Mouse (Mus musculus) liver, postnatal 0 days (tissue): Measurements from ENCODE around the gene Mknk1. TPM values are rescaled to one million over a fixed set of nuclear protein-coding genes. Genes with fewer than 3 reads are reported as not detected.

Source experiments
- ATAC-seq: fragments of 200-750 bp; cut with Nextera tagmentation; 2 replicates; pipeline ENCODE4 v1.8.0; 2017; ENCODE audit warnings: mild to moderate bottlenecking, moderate library complexity
- DNase-seq: peaks from one replicate; pipeline ENCODE4 v3.0.0-alpha.2; 2016
- H3K27ac ChIP-seq: fragments of 300-500 bp; sonication (generic); 2 replicates; pipeline ENCODE4 v1.5.1; 2014; ENCODE audit warnings: antibody characterized with exemption, moderate library complexity, mild to moderate bottlenecking, low read depth
- H3K27me3 ChIP-seq: fragments of 300-500 bp; sonication (generic); 2 replicates; pipeline ENCODE4 v1.6.1; 2014; ENCODE audit warnings: low read length, control low read depth, mixed read lengths; ENCODE audit not compliant: insufficient read depth
- H3K36me3 ChIP-seq: fragments of 300-500 bp; sonication (generic); replicated peaks from 2 replicates; pipeline ENCODE4 v1.6.1; 2014; ENCODE audit warnings: mild to moderate bottlenecking, control low read depth, low read length, moderate library complexity, mixed read lengths; ENCODE audit not compliant: insufficient read depth
- H3K4me1 ChIP-seq: fragments of 300-500 bp; sonication (generic); 2 replicates; pipeline ENCODE4 v1.6.1; 2014; ENCODE audit warnings: antibody characterized with exemption, mild to moderate bottlenecking, control low read depth; ENCODE audit not compliant: insufficient read depth
- H3K4me2 ChIP-seq: fragments of 300-500 bp; sonication (generic); 2 replicates; pipeline ENCODE4 v1.6.1; 2014; ENCODE audit warnings: low read depth, mild to moderate bottlenecking, low read length, moderate library complexity, mixed read lengths
- H3K4me3 ChIP-seq: fragments of 300-500 bp; sonication (generic); 2 replicates; pipeline ENCODE4 v1.5.1; 2014; ENCODE audit warnings: low read depth, low read length
- H3K9ac ChIP-seq: fragments of 300-500 bp; sonication (generic); replicated peaks from 2 replicates; pipeline ENCODE4 v1.6.1; 2014; ENCODE audit warnings: mild to moderate bottlenecking, moderate library complexity
- H3K9me3 ChIP-seq: fragments of 300-500 bp; sonication (generic); 2 replicates; pipeline ENCODE4 v1.6.1; 2016; ENCODE audit warnings: mild to moderate bottlenecking, control low read depth, low read length, mixed read lengths
- CTCF ChIP-seq: sonication (generic); IDR thresholded peaks from 2 replicates; pipeline ENCODE4 v1.5.1; 2016; ENCODE audit warnings: antibody characterized with exemption, low read depth
- EP300 ChIP-seq: IDR thresholded peaks from 2 replicates; pipeline ENCODE4 v1.6.1; 2016; ENCODE audit warnings: antibody characterized with exemption, low read depth, mild to moderate bottlenecking
- WGBS: fragments of 180-500 bp; shearing (Covaris S2); extraction: QIAGEN DNeasy Blood & Tissue Kit; methylation state at CpG from one replicate; pipeline ENCODE4 v1.1.7; 2014; ENCODE audit not compliant: insufficient replicate concordance; 5-methylcytosine and 5-hydroxymethylcytosine counted together
- polyA plus RNA-seq: library from polyadenylated mRNA; unstranded; fragments of >200 nt; fragmentation: Nextera tagmentation; extraction: Ambion mirVana; gene quantifications from 2 replicates; pipeline ENCODE4 v1.2.1, GENCODE M21; 2015

Gene Mknk1
- polyA plus RNA-seq, 1 experiment from 2014 or later, result 37.0 TPM

DNA sequence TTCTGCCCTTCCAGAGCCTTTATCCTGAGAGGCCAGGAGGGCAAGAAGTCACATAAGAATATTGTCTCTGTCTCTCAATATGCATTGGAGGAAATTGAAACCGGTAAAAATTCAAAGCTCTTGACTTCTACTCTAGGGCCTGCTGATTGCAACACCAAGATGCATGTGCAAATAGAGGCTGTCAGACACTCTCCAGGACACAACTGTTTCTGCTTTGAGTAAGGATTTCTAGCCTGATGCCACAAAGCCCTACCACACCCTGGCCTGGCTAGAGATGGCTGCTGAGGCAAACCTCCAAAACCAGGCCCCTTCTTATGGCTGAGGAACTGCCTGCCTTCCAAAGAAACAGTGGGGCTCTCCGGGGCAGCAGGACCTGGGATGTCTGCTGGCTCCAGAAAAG lies 3.4 kb upstream of the Mknk1 start:
- TF ChIP-seq CTCF, result no peak
- TF ChIP-seq EP300, result no peak
- Histone ChIP-seq H3K27me3 (no peaks in the 10 kb centered on the region), H3K4me3 (no peak overlapping the region), H3K9me3 (no peaks in the 10 kb centered on the region), H3K36me3 (peaks cover 38% of the 10 kb centered on the region), H3K9ac (no peak overlapping the region), H3K4me2 (no peak overlapping the region), H3K4me1 (peaks cover 27% of the 10 kb centered on the region), H3K27ac (no peak overlapping the region)
- no peak for ATAC-seq
- WGBS, result 61% methylated on average over 2 of the region's 2 CpGs
- no peak for DNase-seq

DNA sequence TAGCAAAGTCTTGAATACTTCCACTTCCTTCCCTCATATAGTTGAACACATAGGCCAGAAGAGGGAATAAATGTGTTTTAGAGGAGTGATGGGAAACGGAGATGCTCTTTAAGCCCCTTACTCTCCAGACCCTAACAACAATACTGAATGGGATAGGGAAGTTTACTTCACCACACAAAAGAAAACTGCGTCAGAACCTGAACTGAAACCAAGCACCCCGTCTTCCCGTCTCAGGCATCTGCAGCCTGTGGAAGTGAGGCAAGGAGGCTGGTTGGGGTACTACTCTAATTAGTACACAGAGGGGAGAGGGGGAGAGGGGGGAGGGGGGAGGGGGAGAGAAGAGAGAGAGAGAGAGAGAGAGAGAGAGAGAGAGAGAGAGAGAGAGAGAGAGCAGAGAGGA lies 802 bp upstream of the Mknk1 start:
- Histone ChIP-seq H3K9me3 (no peaks in the 10 kb centered on the region), H3K27me3 (no peaks in the 10 kb centered on the region), H3K4me3 (peak overlapping the region; percentile 91), H3K4me2 (peak overlapping the region; percentile 86), H3K4me1 (peaks cover 25% of the 10 kb centered on the region), H3K9ac (no peak overlapping the region), H3K27ac (peak overlapping the region; percentile 86), H3K36me3 (peaks cover 23% of the 10 kb centered on the region)
- 29% methylated on average over 4 of the region's 4 CpGs for WGBS
- no peak for DNase-seq
- no peak for TF ChIP-seq CTCF
- no peak for TF ChIP-seq EP300
- no peak for ATAC-seq

DNA sequence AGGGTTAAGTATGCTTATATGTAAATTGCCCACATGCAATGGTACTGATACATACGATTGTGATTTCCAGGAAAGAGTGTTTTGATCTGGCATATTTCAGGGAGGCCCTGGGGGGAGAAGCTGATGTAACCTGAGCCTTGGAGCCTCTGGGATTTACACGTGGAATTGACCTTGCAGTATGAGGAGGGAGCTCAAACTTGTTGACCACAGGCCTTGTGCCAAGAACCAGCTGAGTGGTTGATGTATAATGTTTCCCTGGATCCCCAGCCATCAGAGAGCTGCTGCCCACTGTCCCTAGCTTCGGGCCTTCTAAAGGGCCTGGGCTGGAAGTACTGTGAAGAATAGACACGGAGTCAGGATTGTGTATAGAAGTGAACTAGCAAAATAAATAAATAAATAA lies 958 bp downstream of the Mknk1 start:
- peak overlapping the region; percentile 86 for H3K27ac ChIP-seq
- WGBS, result 48% methylated on average over 4 of the region's 4 CpGs
- ATAC-seq, result peak; percentile 27
- H3K27me3 ChIP-seq, result no peaks in the 10 kb centered on the region
- peak overlapping the region; percentile 87 for H3K9ac ChIP-seq
- DNase-seq, result no peak
- H3K36me3 ChIP-seq, result peaks cover 15% of the 10 kb centered on the region; the same call in 1 of the 2 replicates
- TF ChIP-seq EP300 (no peak; the same call in 1 of the 2 replicates), CTCF (no peak)
- H3K4me1 ChIP-seq, result peaks cover 25% of the 10 kb centered on the region
- H3K4me3 ChIP-seq, result peak overlapping the region; percentile 91
- no peaks in the 10 kb centered on the region for H3K9me3 ChIP-seq
- H3K4me2 ChIP-seq, result peak overlapping the region; percentile 86

- ATAC-seq, result no peak
- H3K4me3 ChIP-seq, result 0 out of 2 replicates have a peak overlapping the region, but pooled peaks have one; percentile 5
- H3K36me3 ChIP-seq, result peaks cover 17% of the 10 kb centered on the region
- H3K27me3 ChIP-seq, result no peaks in the 10 kb centered on the region
- H3K4me1 ChIP-seq, result peaks cover 23% of the 10 kb centered on the region
- H3K27ac ChIP-seq, result no peak overlapping the region
- WGBS, result 89% methylated on average over 4 of the region's 4 CpGs
- no peak for DNase-seq
- H3K9me3 ChIP-seq, result no peaks in the 10 kb centered on the region
- H3K9ac ChIP-seq, result 0 out of 2 replicates have a peak overlapping the region, but pooled peaks have one; percentile 23
- H3K4me2 ChIP-seq, result peak overlapping the region; percentile 86
- no peak for TF ChIP-seq EP300
- no peak for TF ChIP-seq CTCF
These were observed 1.8 kb downstream of the Mknk1 start for GRCm38 (mm10) chr4:115840842-115841241.

GRCm38 (mm10) chr4:115846656-115847055 lies 7.7 kb downstream of the Mknk1 start:
- Histone ChIP-seq H3K9me3 (no peaks in the 10 kb centered on the region), H3K27me3 (no peaks in the 10 kb centered on the region), H3K27ac (peak overlapping the region; percentile 86), H3K36me3 (peaks cover 53% of the 10 kb centered on the region), H3K4me3 (no peak overlapping the region), H3K4me2 (no peak overlapping the region), H3K9ac (no peak overlapping the region), H3K4me1 (peaks cover 47% of the 10 kb centered on the region)
- no peak for ATAC-seq
- no peak for TF ChIP-seq EP300
- TF ChIP-seq CTCF, result no peak
- no peak for DNase-seq
- WGBS, result 71% methylated on average over 2 of the region's 2 CpGs

DNA sequence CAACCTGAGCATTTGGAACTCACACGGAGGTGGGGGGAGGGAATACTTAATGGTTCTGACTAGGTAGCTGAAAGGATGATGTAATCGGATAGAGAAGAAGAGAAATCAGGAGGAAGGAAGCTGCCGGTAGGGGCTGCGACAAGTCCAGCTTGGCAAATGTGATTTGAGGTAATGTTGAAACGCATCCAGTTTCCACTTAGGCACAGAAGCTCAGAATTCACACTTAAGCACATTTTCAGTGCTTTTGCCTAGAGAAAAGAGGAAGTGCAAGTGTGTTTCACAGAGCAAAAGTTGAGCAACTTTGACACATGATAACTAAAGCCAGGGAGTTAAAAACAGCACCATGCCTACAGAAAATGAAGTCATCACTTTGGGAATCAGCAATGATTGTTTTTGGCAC lies 8.4 kb downstream of the Mknk1 start:
- 27% methylated on average over 5 of the region's 5 CpGs for WGBS
- ATAC-seq (peak; percentile 9; the same call in 1 of the 2 replicates), DNase-seq (no peak)
- Histone ChIP-seq H3K27me3 (no peaks in the 10 kb centered on the region), H3K9ac (no peak overlapping the region), H3K4me1 (peaks cover 47% of the 10 kb centered on the region), H3K9me3 (no peaks in the 10 kb centered on the region), H3K4me3 (no peak overlapping the region), H3K36me3 (peaks cover 61% of the 10 kb centered on the region), H3K27ac (peak overlapping the region; percentile 86), H3K4me2 (peak overlapping the region; percentile 54)
- peak; percentile 23; the same call in 1 of the 2 replicates for TF ChIP-seq CTCF
- TF ChIP-seq EP300, result peak; percentile 40; the same call in 1 of the 2 replicates

GRCm38 (mm10) chr4:115848083-115848482 lies 9.1 kb downstream of the Mknk1 start:
- ATAC-seq (no peak), DNase-seq (no peak)
- peak overlapping the region; percentile 86 for H3K27ac ChIP-seq
- 63% methylated on average over 1 of the region's 1 CpGs for WGBS
- H3K9ac ChIP-seq, result 0 out of 2 replicates have a peak overlapping the region, but pooled peaks have one; percentile 6
- H3K4me3 ChIP-seq, result no peak overlapping the region
- peaks cover 47% of the 10 kb centered on the region for H3K4me1 ChIP-seq
- H3K9me3 ChIP-seq, result no peaks in the 10 kb centered on the region
- H3K27me3 ChIP-seq, result no peaks in the 10 kb centered on the region
- TF ChIP-seq EP300 (peak; percentile 23; the same call in 1 of the 2 replicates), CTCF (no peak)
- H3K4me2 ChIP-seq, result peak overlapping the region; percentile 54
- H3K36me3 ChIP-seq, result peaks cover 67% of the 10 kb centered on the region
